Mouse (Mus musculus): ENCODE measurements around the gene Atad5. TPM values are rescaled to one million over a fixed set of nuclear protein-coding genes. Genes with fewer than 3 reads are reported as not detected.

The Atad5 gene
- polyA plus RNA-seq, 1 experiment from 2014 or later: 17.7 TPM

Other genes with a start within 250 kb of the Atad5 start
- gene Utp6, start 127.0 kb upstream of the Atad5 start, polyA plus RNA-seq (2014; fragmentation: Nextera tagmentation; extraction: Ambion mirVana): 84.5 and 87.5 TPM in 2 replicates
- gene Suz12, start 96.3 kb upstream of the Atad5 start, polyA plus RNA-seq (2014; fragmentation: Nextera tagmentation; extraction: Ambion mirVana): 26.1 and 36.1 TPM in 2 replicates
- gene Crlf3, start 8.4 kb upstream of the Atad5 start, polyA plus RNA-seq (2014; fragmentation: Nextera tagmentation; extraction: Ambion mirVana): 27.0 and 27.9 TPM in 2 replicates
- gene Tefm, start 52.8 kb downstream of the Atad5 start, polyA plus RNA-seq (2014; fragmentation: Nextera tagmentation; extraction: Ambion mirVana): 29.4 and 34.6 TPM in 2 replicates
- 1.1 and 1.4 TPM in 2 replicates for gene Adap2, start 64.7 kb downstream of the Atad5 start, polyA plus RNA-seq (2014; fragmentation: Nextera tagmentation; extraction: Ambion mirVana)
- 3.3 and 3.8 TPM in 2 replicates for gene Rnf135, start 94.5 kb downstream of the Atad5 start, polyA plus RNA-seq (2014; fragmentation: Nextera tagmentation; extraction: Ambion mirVana)
- gene Rhot1, start 119.6 kb downstream of the Atad5 start, polyA plus RNA-seq (2014; fragmentation: Nextera tagmentation; extraction: Ambion mirVana): 73.8 and 74.9 TPM in 2 replicates
- 13.4 and 16.4 TPM in 2 replicates for gene Rhbdl3, start 211.5 kb downstream of the Atad5 start, polyA plus RNA-seq (2014; fragmentation: Nextera tagmentation; extraction: Ambion mirVana)